Mouse (Mus musculus) left cerebral cortex, adult 18-20 months (tissue): ENCODE measurements around the gene Fbxw20. TPM values are rescaled to one million over a fixed set of nuclear protein-coding genes. Genes with fewer than 3 reads are reported as not detected.
"Not testable (repeated sequence)": the region's sequence is repeated elsewhere in the genome, so short reads cannot be mapped to it uniquely, and the experiment has no call there.

Experiments
- DNase-seq, 2 experiments: peaks; one replicate each; pipeline ENCODE4 v3.0.0; 2021 to 2022; ENCODE audit warnings: low spot score in 2 of 2, mixed read lengths in 1 of 2
- long read RNA-seq, 2 experiments: library from polyadenylated mRNA; stranded (forward); transcript quantifications; one replicate each; pipeline ENCODE4 v2.0.0; 2021
- total RNA-seq, 2 experiments: library from RNA; stranded (reverse); gene quantifications; 2 replicates each; pipeline ENCODE4 v1.2.3; 2021

Fbxw20 gene
- not detected for total RNA-seq
- long read RNA-seq, experiment 1: 0 reads
- long read RNA-seq, experiment 2: 0 reads

GRCm38 (mm10) chr9:109234654-109235053, at the start of gene Fbxw20:
Fbxw20 (minus strand) TSS chr9:109234754.
- no peak for DNase-seq

GRCm38 (mm10) chr9:109263041-109263440, 28.5 kb upstream of the Fbxw20 start:
- DNase-seq: peak; percentile 3 to 5

GRCm38 (mm10) chr9:109218449-109218848, 16.1 kb downstream of the Fbxw20 start:
- no peak for DNase-seq

GRCm38 (mm10) chr9:109201347-109201746, 33.2 kb downstream of the Fbxw20 start:
- DNase-seq: peak in 1 of 2 experiments; percentile 2

- DNase-seq: no peak
These were observed 34.2 kb downstream of the Fbxw20 start for GRCm38 (mm10) chr9:109200349-109200748.

- DNase-seq: no peak
These were observed 35.2 kb downstream of the Fbxw20 start for GRCm38 (mm10) chr9:109199353-109199752.

GRCm38 (mm10) chr9:109195875-109196274, 38.7 kb downstream of the Fbxw20 start, which contains the start of gene Fbxw13:
Fbxw13 (minus strand) TSS chr9:109195975.
- not testable (repeated sequence) for DNase-seq

- DNase-seq: no peak
These were observed 57.3 kb downstream of the Fbxw20 start for GRCm38 (mm10) chr9:109177208-109177607.

- no peak for DNase-seq
These were observed 58.3 kb downstream of the Fbxw20 start for GRCm38 (mm10) chr9:109176301-109176700.

Other genes starting within 250 kb of the Fbxw20 start
- not detected for gene Ucn2, start 248.7 kb downstream of the Fbxw20 start, total RNA-seq
- gene Pfkfb4, start 243.0 kb downstream of the Fbxw20 start, total RNA-seq: 10 to 100 TPM; 14.6 to 17.2 TPM
- 10 to 100 TPM; 72.8 to 82.3 TPM for gene Shisa5, start 196.2 kb downstream of the Fbxw20 start, total RNA-seq
- 10 to 100 TPM; 13.4 to 13.7 TPM for gene Trex1, start 175.0 kb downstream of the Fbxw20 start, total RNA-seq
- gene Atrip, start 160.6 kb downstream of the Fbxw20 start, total RNA-seq: 10 to 100 TPM; 25.3 to 29.7 TPM
- gene Ccdc51, start 152.3 kb downstream of the Fbxw20 start, total RNA-seq: 1 to 10 TPM; 8.1 to 8.7 TPM
- 100 to 1,000 TPM; 308 to 319 TPM for gene Tma7, start 152.2 kb downstream of the Fbxw20 start, total RNA-seq
- gene Plxnb1, start 139.4 kb downstream of the Fbxw20 start, total RNA-seq: 10 to 100 TPM; 57.1 to 58.4 TPM
- not detected for gene Fbxw21, start 72.7 kb downstream of the Fbxw20 start, total RNA-seq
- not detected for gene Fbxw13, start 38.8 kb downstream of the Fbxw20 start, total RNA-seq
- gene Fbxw14, start 52.9 kb upstream of the Fbxw20 start, total RNA-seq: not detected
- not detected for gene Fbxw28, start 104.9 kb upstream of the Fbxw20 start, total RNA-seq
- not detected for gene Fbxw22, start 169.5 kb upstream of the Fbxw20 start, total RNA-seq
- not detected for gene Fbxw16, start 214.4 kb upstream of the Fbxw20 start, total RNA-seq